Mouse (Mus musculus): ENCODE data around the gene Uggt1. TPM values are rescaled to one million over a fixed set of nuclear protein-coding genes. Genes with fewer than 3 reads are reported as not detected.

The Uggt1 gene
- polyA plus RNA-seq, 1 experiment from 2014 or later = 54.0 TPM

DNA sequence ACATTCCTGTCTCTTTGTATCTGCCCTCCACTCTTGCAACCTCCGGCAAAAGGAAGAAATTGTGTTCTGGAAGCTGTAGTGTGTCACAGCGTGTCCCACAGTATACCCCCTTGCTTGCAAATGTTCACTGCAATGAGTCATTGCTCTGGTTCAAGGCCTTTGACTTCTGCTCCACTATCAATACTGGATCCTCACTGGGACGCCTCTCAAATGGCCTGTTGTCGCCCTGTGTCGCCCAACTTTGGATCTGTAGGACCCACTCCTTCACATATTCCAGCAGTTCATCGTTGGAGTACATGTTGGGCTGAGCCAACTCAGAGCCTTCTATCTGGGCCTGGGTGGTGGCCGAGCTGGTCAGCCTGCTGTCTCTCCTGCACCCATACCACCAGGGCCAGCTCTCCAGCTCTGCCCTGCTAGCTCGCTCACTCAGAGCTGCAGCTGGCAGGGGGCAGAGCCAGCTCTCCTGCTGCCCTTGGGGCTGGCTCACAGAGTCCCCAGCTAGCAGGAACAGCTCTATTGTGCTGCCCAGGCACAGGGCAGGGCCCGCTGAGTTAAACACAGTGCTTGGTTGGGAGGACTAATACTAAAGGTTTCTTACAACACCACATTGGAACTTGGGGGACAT, 126.3 kb downstream of the Uggt1 start:
- Histone ChIP-seq H3K36me3 (no peaks in the 10 kb centered on the region), H3K4me1 (replicated peaks) (peaks cover 11% of the 10 kb centered on the region; the same call in 1 of the 2 replicates), H3K4me3 (no peak overlapping the region), H3K27ac (no peak overlapping the region), H3K27me3 (ENCODE audit: insufficient read depth, poor library complexity, severe bottlenecking) (no peaks in the 10 kb centered on the region), H3K9me3 (no peaks in the 10 kb centered on the region)
- DNase-seq (ENCODE audit: low spot score) = no peak
- 77% methylated on average over 9 of the region's 9 CpGs for WGBS

GRCm38 (mm10) chr1:36116488-36116887, 128.0 kb downstream of the Uggt1 start:
- peaks cover 5% of the 10 kb centered on the region; the same call in 1 of the 2 replicates for H3K4me1 ChIP-seq (replicated peaks)
- no peaks in the 10 kb centered on the region for H3K36me3 ChIP-seq
- no peaks in the 10 kb centered on the region for H3K27me3 ChIP-seq (ENCODE audit: insufficient read depth, poor library complexity, severe bottlenecking)
- no peak overlapping the region for H3K4me3 ChIP-seq
- no peak for DNase-seq (ENCODE audit: low spot score)
- no peaks in the 10 kb centered on the region for H3K9me3 ChIP-seq
- 89% methylated on average over 5 of the region's 5 CpGs for WGBS
- no peak overlapping the region for H3K27ac ChIP-seq

DNA sequence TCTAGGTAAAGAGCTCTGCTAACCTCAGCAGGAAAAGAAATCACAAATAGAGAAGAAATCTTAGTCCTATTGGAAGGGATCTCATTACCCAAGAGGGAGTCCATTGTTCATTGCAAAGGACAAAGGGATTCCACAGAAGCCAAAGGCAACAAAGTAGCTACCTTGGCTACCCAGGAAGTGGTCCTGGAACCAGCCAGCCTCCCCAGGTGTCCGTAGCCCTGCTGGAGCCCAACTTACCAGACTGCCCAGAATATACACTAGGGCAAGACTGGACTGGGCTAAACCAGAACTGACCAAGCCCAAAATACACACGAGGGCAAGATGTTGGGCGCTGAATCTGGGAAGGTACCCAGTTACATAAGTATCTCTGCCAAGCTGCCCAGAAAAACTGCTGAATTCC, 129.7 kb downstream of the Uggt1 start:
- Histone ChIP-seq H3K36me3 (no peaks in the 10 kb centered on the region), H3K27ac (no peak overlapping the region), H3K27me3 (ENCODE audit: insufficient read depth, poor library complexity, severe bottlenecking) (no peaks in the 10 kb centered on the region), H3K4me1 (replicated peaks) (peaks cover 5% of the 10 kb centered on the region; the same call in 1 of the 2 replicates), H3K4me3 (no peak overlapping the region), H3K9me3 (no peaks in the 10 kb centered on the region)
- DNase-seq (ENCODE audit: low spot score) = no peak
- WGBS = 79% methylated on average over 3 of the region's 3 CpGs

GRCm38 (mm10) chr1:36113670-36114069, 130.8 kb downstream of the Uggt1 start:
- 85% methylated on average over 8 of the region's 8 CpGs for WGBS
- Histone ChIP-seq H3K4me1 (replicated peaks) (peaks cover 5% of the 10 kb centered on the region; the same call in 1 of the 2 replicates), H3K4me3 (no peak overlapping the region), H3K9me3 (no peaks in the 10 kb centered on the region), H3K36me3 (no peaks in the 10 kb centered on the region), H3K27ac (no peak overlapping the region), H3K27me3 (ENCODE audit: insufficient read depth, poor library complexity, severe bottlenecking) (no peaks in the 10 kb centered on the region)
- DNase-seq (ENCODE audit: low spot score) = no peak

GRCm38 (mm10) chr1:36112665-36113064, 131.9 kb downstream of the Uggt1 start:
- 91% methylated on average over 3 of the region's 3 CpGs for WGBS
- Histone ChIP-seq H3K36me3 (no peaks in the 10 kb centered on the region), H3K4me1 (replicated peaks) (peaks cover 5% of the 10 kb centered on the region; the same call in 1 of the 2 replicates), H3K27ac (no peak overlapping the region), H3K4me3 (no peak overlapping the region), H3K27me3 (ENCODE audit: insufficient read depth, poor library complexity, severe bottlenecking) (no peaks in the 10 kb centered on the region), H3K9me3 (no peaks in the 10 kb centered on the region)
- no peak for DNase-seq (ENCODE audit: low spot score)

GRCm38 (mm10) chr1:36109987-36110386, 134.5 kb downstream of the Uggt1 start:
- H3K36me3 ChIP-seq = peaks cover 20% of the 10 kb centered on the region
- H3K27me3 ChIP-seq (ENCODE audit: insufficient read depth, poor library complexity, severe bottlenecking) = no peaks in the 10 kb centered on the region
- WGBS = 89% methylated on average over 4 of the region's 4 CpGs
- no peak overlapping the region for H3K27ac ChIP-seq
- H3K4me1 ChIP-seq (replicated peaks) = peaks cover 5% of the 10 kb centered on the region; the same call in 1 of the 2 replicates
- H3K9me3 ChIP-seq = no peaks in the 10 kb centered on the region
- no peak overlapping the region for H3K4me3 ChIP-seq
- DNase-seq (ENCODE audit: low spot score) = no peak

- H3K27ac ChIP-seq = no peak overlapping the region
- no peaks in the 10 kb centered on the region for H3K27me3 ChIP-seq (ENCODE audit: insufficient read depth, poor library complexity, severe bottlenecking)
- no peaks in the 10 kb centered on the region for H3K9me3 ChIP-seq
- H3K4me3 ChIP-seq = no peak overlapping the region
- H3K36me3 ChIP-seq = peaks cover 58% of the 10 kb centered on the region
- DNase-seq (ENCODE audit: low spot score) = no peak
- WGBS = 91% methylated on average over 11 of the region's 11 CpGs
- H3K4me1 ChIP-seq (replicated peaks) = no peaks in the 10 kb centered on the region
These were observed 138.4 kb downstream of the Uggt1 start for GRCm38 (mm10) chr1:36105917-36106706.

DNA sequence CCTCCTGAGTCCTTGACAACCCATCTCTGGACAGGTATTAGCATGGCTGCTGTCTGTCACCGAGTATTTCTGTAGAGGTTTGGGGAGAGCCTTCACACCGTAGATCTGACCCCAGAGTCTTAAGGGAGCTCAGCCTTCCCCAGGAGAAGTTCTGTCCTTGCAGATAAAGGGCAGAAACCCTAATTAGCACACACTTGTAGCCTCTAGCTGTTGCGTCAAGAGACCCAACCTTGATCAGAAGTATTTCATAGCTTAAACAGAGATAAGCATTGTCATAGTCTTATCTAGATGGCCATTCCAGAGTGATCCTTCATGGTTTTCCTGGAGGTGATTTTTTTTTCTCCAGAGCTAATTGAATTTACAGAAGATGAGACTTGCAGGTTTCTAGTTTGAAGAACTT, 144.1 kb downstream of the Uggt1 start:
- peaks cover 99% of the 10 kb centered on the region for H3K36me3 ChIP-seq
- H3K4me1 ChIP-seq (replicated peaks) = no peaks in the 10 kb centered on the region
- no peaks in the 10 kb centered on the region for H3K9me3 ChIP-seq
- no peak for DNase-seq (ENCODE audit: low spot score)
- H3K27me3 ChIP-seq (ENCODE audit: insufficient read depth, poor library complexity, severe bottlenecking) = no peaks in the 10 kb centered on the region
- no peak overlapping the region for H3K27ac ChIP-seq
- H3K4me3 ChIP-seq = no peak overlapping the region
- 95% methylated on average over 3 of the region's 3 CpGs for WGBS

DNA sequence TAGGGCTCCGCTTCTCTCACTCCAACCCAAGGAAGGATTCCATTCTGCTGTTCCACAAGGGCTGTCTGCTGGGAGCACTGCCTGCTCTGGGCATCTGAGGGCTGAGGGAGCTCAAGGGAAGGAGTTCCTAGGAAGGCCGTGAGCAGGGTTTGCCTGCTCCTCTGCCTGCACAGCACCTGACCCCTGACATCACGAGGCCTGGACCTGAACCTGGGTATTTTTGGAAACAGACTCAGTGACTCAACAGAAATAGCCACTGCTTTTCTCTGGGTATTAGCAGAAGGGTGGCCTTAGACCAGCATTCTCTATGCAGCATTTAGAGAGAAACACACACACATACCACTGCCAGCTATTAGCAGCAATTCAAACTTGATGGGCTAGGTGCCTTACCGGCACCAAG, 146.1 kb downstream of the Uggt1 start:
- H3K27me3 ChIP-seq (ENCODE audit: insufficient read depth, poor library complexity, severe bottlenecking) = no peaks in the 10 kb centered on the region
- no peaks in the 10 kb centered on the region for H3K4me1 ChIP-seq (replicated peaks)
- 93% methylated on average over 4 of the region's 4 CpGs for WGBS
- H3K27ac ChIP-seq = no peak overlapping the region
- no peak overlapping the region for H3K4me3 ChIP-seq
- H3K36me3 ChIP-seq = peaks cover 99% of the 10 kb centered on the region
- no peak for DNase-seq (ENCODE audit: low spot score)
- H3K9me3 ChIP-seq = no peaks in the 10 kb centered on the region

GRCm38 (mm10) chr1:36095423-36096272, 148.9 kb downstream of the Uggt1 start:
- no peak for DNase-seq (ENCODE audit: low spot score)
- whole genome bisulfite sequencing = 86% methylated on average over 12 of the region's 12 CpGs
- H3K27ac ChIP-seq = no peak overlapping the region
- H3K9me3 ChIP-seq = no peaks in the 10 kb centered on the region
- H3K4me3 ChIP-seq = no peak overlapping the region
- peaks cover 90% of the 10 kb centered on the region for H3K36me3 ChIP-seq
- H3K27me3 ChIP-seq (ENCODE audit: insufficient read depth, poor library complexity, severe bottlenecking) = no peaks in the 10 kb centered on the region
- H3K4me1 ChIP-seq (replicated peaks) = peaks cover 2% of the 10 kb centered on the region

DNA sequence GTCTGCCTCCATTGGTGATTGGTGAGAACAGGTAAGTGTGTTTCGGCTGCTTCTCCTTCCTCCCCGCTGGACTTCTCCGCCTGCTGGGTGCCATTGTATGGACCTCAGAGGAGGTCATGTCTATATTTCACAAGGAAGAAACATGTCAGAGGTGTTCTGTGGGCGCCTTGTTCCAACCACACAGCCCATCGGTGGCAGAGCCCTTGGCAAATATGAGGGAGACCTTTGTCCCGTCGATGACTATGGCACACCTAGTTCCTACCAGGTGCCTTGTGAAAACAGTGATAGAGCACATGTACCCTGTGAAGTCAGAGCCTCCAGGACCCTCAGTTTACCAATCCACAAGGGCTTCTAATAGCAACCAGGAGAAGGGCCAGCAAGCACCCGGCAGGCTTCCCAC, 150.8 kb downstream of the Uggt1 start:
- Histone ChIP-seq H3K27ac (no peak overlapping the region), H3K4me3 (no peak overlapping the region), H3K36me3 (peaks cover 88% of the 10 kb centered on the region), H3K9me3 (no peaks in the 10 kb centered on the region), H3K4me1 (replicated peaks) (peaks cover 21% of the 10 kb centered on the region), H3K27me3 (ENCODE audit: insufficient read depth, poor library complexity, severe bottlenecking) (no peaks in the 10 kb centered on the region)
- DNase-seq (ENCODE audit: low spot score) = no peak
- WGBS = 94% methylated on average over 8 of the region's 8 CpGs

GRCm38 (mm10) chr1:36091246-36091645, 153.3 kb downstream of the Uggt1 start:
- Histone ChIP-seq H3K4me3 (no peak overlapping the region), H3K27ac (no peak overlapping the region), H3K27me3 (ENCODE audit: insufficient read depth, poor library complexity, severe bottlenecking) (no peaks in the 10 kb centered on the region), H3K36me3 (peaks cover 71% of the 10 kb centered on the region), H3K4me1 (replicated peaks) (peaks cover 35% of the 10 kb centered on the region), H3K9me3 (no peaks in the 10 kb centered on the region)
- no peak for DNase-seq (ENCODE audit: low spot score)
- 88% methylated on average over 6 of the region's 6 CpGs for WGBS
